Comparison of ENCODE assay signal across 22 mouse cellular contexts in the genomic region with DNA sequence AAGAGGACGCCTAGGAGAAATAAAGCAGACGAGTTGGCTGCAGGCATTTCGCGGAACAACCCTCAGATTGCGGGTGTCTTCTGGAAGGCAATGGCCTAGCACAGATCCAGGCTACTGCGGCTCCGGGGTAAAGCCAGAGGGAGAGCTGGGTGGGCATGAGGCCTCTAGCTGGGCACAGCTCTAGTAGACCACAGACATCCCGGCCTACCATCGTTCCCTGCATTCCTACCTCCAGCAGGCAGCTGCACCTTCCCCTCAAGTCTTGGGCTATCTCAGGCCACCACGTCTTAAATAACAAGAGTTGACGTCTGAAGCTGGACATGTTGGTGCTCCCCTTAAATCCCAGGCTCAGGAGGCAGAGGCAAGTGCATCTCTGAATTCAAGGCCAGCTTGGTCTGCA. TPM values are rescaled to one million over a fixed set of nuclear protein-coding genes. Genes with fewer than 3 reads are reported as not detected.
"Had no signal": no experiment of that assay in that cellular context is flagged by ENCODE, and none has a peak within 500 bp of the region (broad histone marks: within the 10 kb centered on the region; RNA-seq: fewer than 3 reads in every experiment).

No protein-coding gene starts in this region.

- ATAC-seq: intestine, embryonic 15.5 days had no signal

- H3K9me3 ChIP-seq: intestine, embryonic 15.5 days; kidney, embryonic 15.5 days; lung, embryonic 15.5 days; megakaryocyte, embryonic 14.5 days had no signal

- DNase-seq: layer of hippocampus, postnatal 36 days; right cerebral cortex, postnatal 4 days had no signal

- H3K27me3 ChIP-seq: intestine, embryonic 15.5 days; kidney, embryonic 15.5 days; lung, embryonic 15.5 days had no signal

- H3K36me3 ChIP-seq: intestine, embryonic 15.5 days had no signal

- H3K9ac ChIP-seq: intestine, embryonic 15.5 days; kidney, embryonic 15.5 days; liver, embryonic 14.5 days; lung, embryonic 15.5 days had no signal

- H3K4me2 ChIP-seq: intestine, embryonic 15.5 days; kidney, embryonic 15.5 days; liver, embryonic 11.5 days; lung, embryonic 15.5 days; midbrain, embryonic 11.5 days had no signal

- H3K27ac ChIP-seq: intestine, embryonic 15.5 days; kidney, embryonic 15.5 days; left cerebral cortex, adult 2 months; liver, embryonic 14.5 days; lung, embryonic 15.5 days; stomach, postnatal 0 days had no signal

- H3K4me3 ChIP-seq: intestine, embryonic 15.5 days; kidney, embryonic 15.5 days; left cerebral cortex, adult 2 months; lung, embryonic 15.5 days; megakaryocyte, embryonic 14.5 days had no signal

RNA-seq across cellular contexts. Expression of a gene that starts 48.6 kb away (rescaled TPM):
- total RNA-seq: layer of hippocampus, adult 8-10 months; layer of hippocampus, postnatal 10 days; layer of hippocampus, postnatal 36 days; left cerebral cortex, adult 2 months; left cerebral cortex, postnatal 10 days; left cerebral cortex, postnatal 36 days; midbrain, postnatal 0 days had no signal
- polyA plus RNA-seq: intestine, embryonic 15.5 days; kidney, embryonic 15.5 days; limb, embryonic 11.5 days; limb, embryonic 14.5 days; liver, embryonic 11.5 days; liver, embryonic 14.5 days; lung, embryonic 15.5 days; midbrain, embryonic 11.5 days; midbrain, embryonic 14.5 days; midbrain, postnatal 0 days; neural tube, embryonic 11.5 days; neural tube, embryonic 14.5 days; stomach, embryonic 14.5 days; stomach, postnatal 0 days had no signal
